Mouse (Mus musculus): ENCODE data around the gene Noc2l. TPM values are rescaled to one million over a fixed set of nuclear protein-coding genes. Genes with fewer than 3 reads are reported as not detected.

Noc2l gene
- polyA plus RNA-seq (2014; fragmentation: Illumina TruSeq; extraction: RNeasy Lipid Tissue Mini Kit (QIAGEN cat#74804); ENCODE audit: low read depth, low replicate concordance): 6.1 TPM

DNA sequence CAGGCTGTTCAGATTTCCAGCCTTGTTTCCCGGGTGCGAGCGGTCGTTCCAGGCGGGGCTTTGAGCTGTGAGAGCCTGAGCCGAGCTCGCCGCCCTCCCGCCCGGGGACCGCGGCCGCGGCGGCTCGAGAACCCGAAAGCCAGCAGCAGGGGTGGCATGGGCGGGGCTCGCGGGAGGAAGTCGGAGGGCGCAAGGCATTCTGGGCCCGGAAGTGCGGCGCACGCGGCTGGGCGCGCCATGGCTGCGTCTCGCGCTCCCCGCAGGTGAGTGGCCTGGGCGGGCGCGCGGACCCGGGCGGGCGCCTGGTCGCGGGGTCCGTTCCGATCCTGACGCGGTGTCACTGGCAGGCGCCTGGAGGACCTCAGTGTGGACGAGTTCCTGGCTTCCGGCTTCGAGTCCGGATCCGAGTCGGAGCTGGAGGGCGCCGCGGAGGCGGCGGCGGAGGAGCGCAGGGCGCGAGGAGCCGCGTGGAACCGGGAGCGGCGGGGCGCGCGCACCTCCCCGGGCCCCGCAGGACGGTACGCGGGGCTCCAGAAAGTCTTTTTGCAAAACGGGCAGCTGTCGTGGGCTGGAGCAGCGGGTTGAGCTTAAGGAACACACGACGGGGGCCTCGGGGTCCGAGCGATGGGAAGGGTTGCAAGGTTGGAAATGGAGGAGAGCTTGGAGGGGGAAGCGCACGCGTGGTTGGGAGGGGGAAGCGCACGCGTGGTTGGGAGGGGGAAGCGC, at the start of gene Noc2l:
Gene Noc2l (plus strand): TSS at position 203 of the 726 bp plus-strand sequence.

DNA sequence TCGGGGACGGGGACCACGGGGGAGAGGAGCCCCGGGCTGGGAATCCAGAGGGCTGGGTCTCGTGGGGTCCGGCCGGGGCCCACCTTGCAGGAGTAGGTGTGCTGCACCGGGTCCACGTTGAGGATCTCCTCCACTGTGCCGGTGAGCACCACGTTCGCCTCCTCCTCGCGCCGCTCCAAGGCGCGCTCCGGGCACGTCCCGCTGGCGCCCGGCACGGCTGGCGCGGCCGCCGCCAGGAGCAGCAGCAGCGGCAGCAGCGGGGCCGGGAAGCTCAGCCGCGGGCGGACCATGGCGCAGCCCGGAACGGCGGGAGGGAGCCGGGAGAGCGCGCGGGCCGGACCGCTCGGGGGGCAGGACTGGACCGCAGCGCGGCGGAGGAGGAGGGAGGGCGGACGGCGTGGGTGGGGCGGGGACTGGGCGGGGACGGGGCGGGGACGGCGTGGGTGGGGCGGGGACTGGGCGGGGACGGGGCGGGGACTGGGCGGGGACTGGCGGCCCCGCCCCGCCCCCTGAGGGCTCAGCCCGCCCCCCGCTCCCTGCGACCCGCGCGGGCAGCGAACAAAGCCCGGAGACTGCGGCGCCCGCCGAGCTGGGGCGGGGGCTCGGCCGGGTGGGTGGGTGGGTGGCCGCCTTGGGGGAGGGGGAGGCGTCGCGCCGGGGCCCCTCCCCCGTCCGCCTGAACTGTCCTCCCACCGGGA, 38.5 kb upstream of the Noc2l start, which contains the start of gene Agrn:
Gene Agrn (minus strand): TSS at position 358 of the 698 bp plus-strand sequence.

DNA sequence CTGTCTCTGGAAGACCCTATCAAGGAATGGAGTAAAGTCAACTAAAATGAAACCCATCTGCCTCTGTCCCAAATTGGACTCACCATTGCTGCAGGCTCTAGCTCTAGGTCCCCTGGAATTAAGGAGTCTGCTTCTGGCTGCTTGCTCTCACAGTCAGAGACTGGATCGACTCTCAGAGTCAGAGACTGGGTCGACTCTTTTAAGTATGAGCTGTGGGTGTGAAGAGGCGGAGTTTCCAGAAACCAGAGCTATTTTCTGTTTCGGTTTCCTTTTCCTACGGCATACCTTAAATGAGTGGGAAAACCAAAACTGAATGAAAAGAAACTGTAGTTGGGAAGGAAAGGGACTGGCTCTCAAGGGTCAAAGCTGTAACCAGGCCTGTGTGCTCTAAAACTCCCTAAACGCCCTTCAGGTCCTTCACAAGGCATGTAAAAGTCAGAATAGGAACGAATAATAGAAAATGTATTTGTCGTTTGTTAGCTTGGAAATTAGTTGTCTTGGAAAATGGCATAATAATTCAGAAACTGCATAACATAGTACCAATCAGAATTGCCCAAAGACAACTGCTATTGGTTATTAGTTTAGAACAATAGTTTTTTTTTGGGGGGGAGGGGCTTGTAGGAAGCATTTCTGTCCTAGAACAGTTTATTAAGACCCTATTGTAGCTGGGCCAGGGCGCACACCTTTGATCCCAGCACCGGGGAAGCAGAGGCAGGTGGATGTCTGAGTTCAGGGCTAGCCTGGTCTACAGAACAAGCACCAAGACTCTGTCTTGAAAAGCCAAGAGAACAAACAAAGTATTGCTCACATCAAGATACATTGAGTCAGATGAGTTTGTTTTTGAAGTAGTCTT, 35.0 kb upstream of the Noc2l start, which contains the start of gene Isg15:
Gene Isg15 (minus strand): TSS at position 196 of the 853 bp plus-strand sequence.

DNA sequence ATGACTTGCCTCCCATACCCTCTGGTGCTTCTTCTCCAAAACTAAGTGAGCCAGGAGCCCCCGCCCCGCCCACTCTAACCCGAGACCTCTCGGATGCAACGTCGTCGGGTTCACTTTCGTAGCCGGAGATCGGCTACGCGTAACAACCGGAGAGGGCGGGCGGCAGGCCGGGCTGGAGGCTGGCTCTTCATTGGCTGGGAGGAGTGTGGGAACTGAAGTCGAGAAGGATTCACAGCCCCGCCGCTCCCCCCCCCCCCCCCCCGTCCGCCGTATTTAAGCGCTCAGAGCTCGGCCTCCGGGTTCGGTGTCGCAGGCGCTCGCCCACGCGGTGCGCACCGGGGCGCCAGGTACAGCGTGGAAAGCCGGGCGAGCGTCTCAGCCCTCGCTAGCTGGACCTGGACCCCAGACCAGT, 32.8 kb upstream of the Noc2l start, which contains the start of gene AW011738:
Gene AW011738 (plus strand): TSS at position 304 of the 412 bp plus-strand sequence.

DNA sequence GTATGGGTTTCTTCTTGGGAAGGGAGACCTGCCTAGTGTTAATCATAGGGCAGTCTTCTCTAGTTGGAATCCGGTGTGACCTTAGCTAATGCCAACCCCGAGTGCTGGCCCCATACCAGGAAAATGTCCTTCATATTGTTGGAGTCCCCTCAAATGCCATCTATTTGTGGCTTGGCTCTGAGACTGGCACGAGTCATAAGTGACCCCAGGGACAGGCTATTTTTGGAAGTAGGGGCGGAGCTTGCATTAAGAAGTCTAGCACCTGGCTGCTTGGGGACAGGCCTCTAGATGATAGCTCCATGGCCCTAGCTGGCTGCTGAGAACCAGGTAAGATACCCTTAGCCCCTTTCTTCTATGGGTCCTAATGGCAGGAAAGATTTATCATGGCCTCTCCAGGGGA, 20.2 kb upstream of the Noc2l start, which contains the start of gene Perm1:
Gene Perm1 (plus strand): TSS at position 220 of the 400 bp plus-strand sequence.

DNA sequence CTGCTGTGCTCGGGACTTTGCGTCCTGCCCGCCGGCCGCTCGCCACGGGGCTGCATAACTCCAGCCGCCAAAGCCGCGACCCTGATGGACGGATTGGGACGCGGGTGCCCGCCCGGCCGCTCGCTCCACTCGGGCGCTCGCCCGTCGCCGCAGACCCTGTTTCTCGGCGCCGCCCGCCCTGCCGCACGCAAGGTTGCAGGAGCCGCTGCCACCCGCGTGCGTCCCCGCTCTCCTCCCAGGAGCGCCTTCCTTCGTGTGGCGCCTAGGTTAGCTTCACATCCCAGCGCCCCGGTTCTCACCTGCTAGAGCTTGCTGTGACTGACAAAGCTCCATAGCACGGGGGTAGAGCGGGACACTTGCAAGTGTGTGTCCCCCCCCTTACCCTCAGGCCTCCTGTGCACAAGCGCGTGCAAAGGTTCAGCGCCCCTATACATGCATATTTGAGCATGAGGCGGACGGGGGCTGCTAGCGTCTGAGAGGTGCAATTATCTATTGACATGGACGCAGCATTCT, 1.1 kb upstream of the Noc2l start, which contains the start of gene Plekhn1:
Gene Plekhn1 (minus strand): TSS at position 157 of the 513 bp plus-strand sequence.

DNA sequence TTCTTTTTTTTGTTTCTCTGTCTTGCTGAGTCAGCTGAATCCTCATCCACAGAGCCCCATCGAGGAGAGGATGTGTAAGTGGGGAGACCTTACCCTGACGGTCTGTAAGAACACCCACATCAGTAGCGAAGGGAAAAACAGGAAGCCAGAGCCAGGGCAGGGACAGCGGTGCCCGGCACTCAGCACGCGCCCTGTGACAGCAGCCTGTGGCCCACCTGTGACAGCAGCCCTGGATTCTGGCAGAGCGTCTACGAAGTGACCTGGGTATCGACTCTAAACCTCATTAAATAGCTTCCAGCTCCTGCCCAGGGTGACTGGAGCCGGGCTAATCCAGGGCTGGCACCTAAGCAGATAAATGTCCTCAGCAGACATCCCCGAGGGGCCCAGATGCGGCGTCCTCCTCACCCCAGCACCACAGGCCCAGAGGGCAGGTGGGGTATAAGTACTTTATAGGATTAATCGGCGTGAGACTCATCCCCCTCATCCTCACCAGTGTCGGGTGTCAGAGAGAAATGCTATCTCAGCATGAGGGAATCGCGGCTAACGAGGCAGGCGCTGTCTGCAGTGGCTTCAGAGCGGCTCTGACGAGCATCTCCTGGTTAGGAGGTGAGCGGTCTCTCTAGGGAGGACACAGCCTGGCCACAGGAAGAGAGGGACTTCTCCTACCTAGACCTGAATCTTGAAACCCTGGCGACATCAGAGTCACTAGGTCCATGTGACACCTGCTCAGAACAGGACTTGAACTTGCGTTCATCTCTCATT, 19.4 kb downstream of the Noc2l start, which contains the start of gene Samd11:
Gene Samd11 (minus strand): TSS at position 580 of the 762 bp plus-strand sequence.

Other genes with a start within 250 kb of the Noc2l start
- 7.2 TPM for gene B3galt6, start 243.4 kb upstream of the Noc2l start, polyA plus RNA-seq (2014; fragmentation: Illumina TruSeq; extraction: RNeasy Lipid Tissue Mini Kit (QIAGEN cat#74804); ENCODE audit: low read depth, low replicate concordance)
- 205 TPM for gene Sdf4, start 243.1 kb upstream of the Noc2l start, polyA plus RNA-seq (2014; fragmentation: Illumina TruSeq; extraction: RNeasy Lipid Tissue Mini Kit (QIAGEN cat#74804); ENCODE audit: low read depth, low replicate concordance)
- gene Tnfrsf4, start 222.2 kb upstream of the Noc2l start, polyA plus RNA-seq (2014; fragmentation: Illumina TruSeq; extraction: RNeasy Lipid Tissue Mini Kit (QIAGEN cat#74804); ENCODE audit: low read depth, low replicate concordance): not detected
- gene Tnfrsf18, start 209.8 kb upstream of the Noc2l start, polyA plus RNA-seq (2014; fragmentation: Illumina TruSeq; extraction: RNeasy Lipid Tissue Mini Kit (QIAGEN cat#74804); ENCODE audit: low read depth, low replicate concordance): not detected
- gene Ttll10, start 176.6 kb upstream of the Noc2l start, polyA plus RNA-seq (2014; fragmentation: Illumina TruSeq; extraction: RNeasy Lipid Tissue Mini Kit (QIAGEN cat#74804); ENCODE audit: low read depth, low replicate concordance): not detected
- 2.3 TPM for gene 9430015G10Rik, start 126.0 kb upstream of the Noc2l start, polyA plus RNA-seq (2014; fragmentation: Illumina TruSeq; extraction: RNeasy Lipid Tissue Mini Kit (QIAGEN cat#74804); ENCODE audit: low read depth, low replicate concordance)
- gene Rnf223, start 105.5 kb upstream of the Noc2l start, polyA plus RNA-seq (2014; fragmentation: Illumina TruSeq; extraction: RNeasy Lipid Tissue Mini Kit (QIAGEN cat#74804); ENCODE audit: low read depth, low replicate concordance): not detected
- gene Agrn, start 38.5 kb upstream of the Noc2l start, polyA plus RNA-seq (2014; fragmentation: Illumina TruSeq; extraction: RNeasy Lipid Tissue Mini Kit (QIAGEN cat#74804); ENCODE audit: low read depth, low replicate concordance): 7.5 TPM
- gene Isg15, start 35.2 kb upstream of the Noc2l start, polyA plus RNA-seq (2014; fragmentation: Illumina TruSeq; extraction: RNeasy Lipid Tissue Mini Kit (QIAGEN cat#74804); ENCODE audit: low read depth, low replicate concordance): not detected
- gene AW011738, start 32.7 kb upstream of the Noc2l start, polyA plus RNA-seq (2014; fragmentation: Illumina TruSeq; extraction: RNeasy Lipid Tissue Mini Kit (QIAGEN cat#74804); ENCODE audit: low read depth, low replicate concordance): 0.41 TPM
- 1.1 TPM for gene Perm1, start 20.1 kb upstream of the Noc2l start, polyA plus RNA-seq (2014; fragmentation: Illumina TruSeq; extraction: RNeasy Lipid Tissue Mini Kit (QIAGEN cat#74804); ENCODE audit: low read depth, low replicate concordance)
- 1.8 TPM for gene Plekhn1, start 1.2 kb upstream of the Noc2l start, polyA plus RNA-seq (2014; fragmentation: Illumina TruSeq; extraction: RNeasy Lipid Tissue Mini Kit (QIAGEN cat#74804); ENCODE audit: low read depth, low replicate concordance)
- gene Samd11, start 19.6 kb downstream of the Noc2l start, polyA plus RNA-seq (2014; fragmentation: Illumina TruSeq; extraction: RNeasy Lipid Tissue Mini Kit (QIAGEN cat#74804); ENCODE audit: low read depth, low replicate concordance): not detected
- gene Vmn2r-ps159, start 95.1 kb downstream of the Noc2l start, polyA plus RNA-seq (2014; fragmentation: Illumina TruSeq; extraction: RNeasy Lipid Tissue Mini Kit (QIAGEN cat#74804); ENCODE audit: low read depth, low replicate concordance): not detected

Measured in adrenal gland, adult 10 weeks (tissue).